In genomic region chr5:107496047-107496446, GRCm38 (mm10) we compare ENCODE assay signal across 23 mouse cellular contexts. TPM values are rescaled to one million over a fixed set of nuclear protein-coding genes. Genes with fewer than 3 reads are reported as not detected.
DNase-seq lines count a peak whose midpoint lies in the region; ATAC-seq lines count a peak whose summit lies in the region.
"Had no signal": no experiment of that assay in that cellular context is flagged by ENCODE, and none has a peak within 500 bp of the region (broad histone marks: within the 10 kb centered on the region; RNA-seq: fewer than 3 reads in every experiment).

No protein-coding gene starts in this region.

- no peak overlapping the region for H3K27ac ChIP-seq in hindbrain, embryonic 16.5 days (ENCODE audit: low read depth, low read length)
- H3K27ac ChIP-seq in hindbrain, embryonic 14.5 days, result no peak overlapping the region
- H3K27ac ChIP-seq in midbrain, embryonic 14.5 days (replicated peaks; ENCODE audit: low read depth, low read length), result 0 out of 2 replicates have a peak overlapping the region, but pooled peaks have one; percentile 1
- H3K27ac ChIP-seq in midbrain, embryonic 10.5 days (replicated peaks), result no peak overlapping the region
- H3K27ac ChIP-seq: embryonic facial prominence, embryonic 15.5 days; gastrocnemius, adult 2 months; hindbrain, embryonic 10.5 days; liver, embryonic 15.5 days had no signal

- no peaks in the 10 kb centered on the region; the same call in 1 of the 2 replicates for H3K36me3 ChIP-seq in hindbrain, embryonic 16.5 days (ENCODE audit: control insufficient read depth, insufficient read depth, low read length)
- 0 out of 2 replicates have a peak, but pooled peaks cover 3% of the 10 kb centered on the region for H3K36me3 ChIP-seq in hindbrain, embryonic 14.5 days (replicated peaks; ENCODE audit: control insufficient read depth, insufficient read depth)
- H3K36me3 ChIP-seq in midbrain, embryonic 14.5 days (ENCODE audit: control insufficient read depth, insufficient read depth, low read length), result 0 out of 2 replicates have a peak, but pooled peaks cover 3% of the 10 kb centered on the region
- H3K36me3 ChIP-seq in midbrain, embryonic 10.5 days, result peaks cover 9% of the 10 kb centered on the region

- 89% methylated on average over 2 of the region's 2 CpGs for WGBS in hindbrain, embryonic 16.5 days
- 91% methylated on average over 2 of the region's 2 CpGs for WGBS in hindbrain, embryonic 14.5 days
- WGBS in midbrain, embryonic 14.5 days, result 87% methylated on average over 2 of the region's 2 CpGs
- 84% methylated on average over 2 of the region's 2 CpGs for WGBS in midbrain, embryonic 10.5 days

- H3K4me2 ChIP-seq in hindbrain, embryonic 16.5 days (ENCODE audit: low read length), result no peak overlapping the region
- H3K4me2 ChIP-seq in hindbrain, embryonic 14.5 days (replicated peaks), result no peak overlapping the region
- no peak overlapping the region for H3K4me2 ChIP-seq in midbrain, embryonic 14.5 days (ENCODE audit: low read length)
- H3K4me2 ChIP-seq: embryonic facial prominence, embryonic 15.5 days; liver, embryonic 15.5 days had no signal

- no peak for DNase-seq in hindbrain, embryonic 14.5 days (ENCODE audit: low spot score)
- DNase-seq in midbrain, embryonic 14.5 days, result peak; percentile 4
- DNase-seq in midbrain, embryonic 10.5 days (ENCODE audit: low spot score), result no peak
- DNase-seq in cerebellum, adult 9-11 months, result peak; percentile 92
- peak; percentile 36 for DNase-seq in retina, postnatal 1 day
- DNase-seq in urinary bladder, postnatal 25 days (ENCODE audit: low spot score), result no peak
- DNase-seq in gastrocnemius, postnatal 36 days, result no peak
- DNase-seq: adrenal gland, postnatal 14 days; embryo, embryonic 11 days; gastrocnemius, adult 2 months; heart, adult 11 months; kidney, adult 18-20 months; kidney, postnatal 10 days; layer of hippocampus, adult 9-11 months; lung, postnatal 10 days; thymus, postnatal 25 days had no signal

- H3K4me1 ChIP-seq in hindbrain, embryonic 16.5 days (ENCODE audit: control insufficient read depth, insufficient read depth, low read depth, low read length), result peaks cover 5% of the 10 kb centered on the region
- H3K4me1 ChIP-seq in hindbrain, embryonic 14.5 days (replicated peaks; ENCODE audit: control insufficient read depth, insufficient read depth, low read length), result peaks cover 15% of the 10 kb centered on the region
- H3K4me1 ChIP-seq in midbrain, embryonic 14.5 days (ENCODE audit: control insufficient read depth, insufficient read depth, low read length), result peaks cover 13% of the 10 kb centered on the region; the same call in 1 of the 2 replicates
- peaks cover 19% of the 10 kb centered on the region for H3K4me1 ChIP-seq in midbrain, embryonic 10.5 days
- H3K4me1 ChIP-seq: embryonic facial prominence, embryonic 15.5 days; liver, embryonic 15.5 days had no signal

- 0 out of 2 replicates have a peak, but pooled peaks cover 2% of the 10 kb centered on the region for H3K9me3 ChIP-seq in hindbrain, embryonic 16.5 days (ENCODE audit: control insufficient read depth, low read length)
- H3K9me3 ChIP-seq in hindbrain, embryonic 14.5 days (ENCODE audit: control insufficient read depth, low read length), result no peaks in the 10 kb centered on the region
- no peaks in the 10 kb centered on the region for H3K9me3 ChIP-seq in midbrain, embryonic 14.5 days (ENCODE audit: control insufficient read depth, low read length)
- no peaks in the 10 kb centered on the region for H3K9me3 ChIP-seq in midbrain, embryonic 10.5 days (replicated peaks)
- H3K9me3 ChIP-seq: embryonic facial prominence, embryonic 15.5 days had no signal

- H3K4me3 ChIP-seq in hindbrain, embryonic 16.5 days (ENCODE audit: low read length), result no peak overlapping the region
- H3K4me3 ChIP-seq in hindbrain, embryonic 14.5 days (replicated peaks; ENCODE audit: low read length), result no peak overlapping the region
- no peak overlapping the region for H3K4me3 ChIP-seq in midbrain, embryonic 14.5 days (replicated peaks; ENCODE audit: low read depth, low read length)
- no peak overlapping the region for H3K4me3 ChIP-seq in midbrain, embryonic 10.5 days
- H3K4me3 ChIP-seq: embryonic facial prominence, embryonic 15.5 days; gastrocnemius, adult 2 months; hindbrain, embryonic 10.5 days; liver, embryonic 15.5 days had no signal

- intact Hi-C loops in gastrocnemius, postnatal 36 days (cut with DNase I), result no loop called here

- H3K27me3 ChIP-seq in hindbrain, embryonic 16.5 days (replicated peaks; ENCODE audit: control insufficient read depth, insufficient read depth, low read length), result no peaks in the 10 kb centered on the region
- H3K27me3 ChIP-seq in hindbrain, embryonic 14.5 days (ENCODE audit: control insufficient read depth, insufficient read depth, low read length), result no peaks in the 10 kb centered on the region
- H3K27me3 ChIP-seq in midbrain, embryonic 14.5 days (ENCODE audit: control insufficient read depth, insufficient read depth, low read length), result no peaks in the 10 kb centered on the region
- no peaks in the 10 kb centered on the region for H3K27me3 ChIP-seq in midbrain, embryonic 10.5 days (ENCODE audit: low read depth, poor library complexity, severe bottlenecking)
- H3K27me3 ChIP-seq: embryonic facial prominence, embryonic 15.5 days; liver, embryonic 15.5 days; Patski had no signal

- ATAC-seq in hindbrain, embryonic 16.5 days, result peak; percentile 68; the same call in 1 of the 2 replicates
- no peak for ATAC-seq in hindbrain, embryonic 14.5 days (ENCODE audit: low FRiP score)
- no peak for ATAC-seq in midbrain, embryonic 14.5 days (ENCODE audit: low FRiP score, low TSS enrichment)
- ATAC-seq: activated CD4-positive, CD25-positive, alpha-beta regulatory T cell, adult 4 months; Patski had no signal

- H3K9ac ChIP-seq in hindbrain, embryonic 16.5 days (ENCODE audit: low read depth, low read length), result no peak overlapping the region
- no peak overlapping the region for H3K9ac ChIP-seq in hindbrain, embryonic 14.5 days
- no peak overlapping the region for H3K9ac ChIP-seq in midbrain, embryonic 14.5 days (replicated peaks; ENCODE audit: low read length)
- H3K9ac ChIP-seq: embryonic facial prominence, embryonic 15.5 days; liver, embryonic 15.5 days had no signal

RNA-seq across cellular contexts. Expression of gene Gm42669, which starts 11.4 kb away (rescaled TPM):
- polyA plus RNA-seq in hindbrain, embryonic 16.5 days (2015; fragmentation: Nextera tagmentation; extraction: Ambion mirVana), result 0.28 and 0.55 TPM in 2 replicates
- 0.39 and 0.91 TPM in 2 replicates for polyA plus RNA-seq in hindbrain, embryonic 14.5 days (2014; fragmentation: Nextera tagmentation; extraction: Ambion mirVana)
- 0.84 and 0.89 TPM in 2 replicates for polyA plus RNA-seq in midbrain, embryonic 14.5 days (2014; fragmentation: Nextera tagmentation; extraction: Ambion mirVana)
- polyA plus RNA-seq in midbrain, embryonic 10.5 days (2016; fragmentation: Nextera tagmentation; extraction: Ambion mirVana), result 0.15 and 0.26 TPM in 2 replicates
- not detected for total RNA-seq in gastrocnemius, postnatal 36 days (2021)
- total RNA-seq: adrenal gland, postnatal 14 days had no signal

RNA-seq across cellular contexts. Expression of gene 1700028K03Rik, which starts 38.5 kb away (rescaled TPM):
- 0.19 and 0.29 TPM in 2 replicates for polyA plus RNA-seq in hindbrain, embryonic 16.5 days (2015; fragmentation: Nextera tagmentation; extraction: Ambion mirVana)
- polyA plus RNA-seq in hindbrain, embryonic 14.5 days (2014; fragmentation: Nextera tagmentation; extraction: Ambion mirVana), result 0.17 and 0.20 TPM in 2 replicates
- polyA plus RNA-seq in midbrain, embryonic 14.5 days (2014; fragmentation: Nextera tagmentation; extraction: Ambion mirVana), result 0.17 and 0.28 TPM in 2 replicates
- polyA plus RNA-seq in midbrain, embryonic 10.5 days (2016; fragmentation: Nextera tagmentation; extraction: Ambion mirVana), result 0.04 and 0.20 TPM in 2 replicates
- total RNA-seq in gastrocnemius, postnatal 36 days (2021), result not detected
- total RNA-seq: adrenal gland, postnatal 14 days had no signal
- polyA plus RNA-seq: C2C12; liver, embryonic 15.5 days had no signal

RNA-seq across cellular contexts. Expression of gene Btbd8, which starts 58.2 kb away (rescaled TPM):
- 19.9 and 24.6 TPM in 2 replicates for polyA plus RNA-seq in hindbrain, embryonic 16.5 days (2015; fragmentation: Nextera tagmentation; extraction: Ambion mirVana)
- polyA plus RNA-seq in hindbrain, embryonic 14.5 days (2014; fragmentation: Nextera tagmentation; extraction: Ambion mirVana), result 17.9 and 23.0 TPM in 2 replicates
- polyA plus RNA-seq in midbrain, embryonic 14.5 days (2014; fragmentation: Nextera tagmentation; extraction: Ambion mirVana), result 14.7 and 19.9 TPM in 2 replicates
- 4.6 and 6.4 TPM in 2 replicates for polyA plus RNA-seq in midbrain, embryonic 10.5 days (2016; fragmentation: Nextera tagmentation; extraction: Ambion mirVana)
- 1 to 10 TPM; 5.9 to 9.0 TPM for total RNA-seq in gastrocnemius, postnatal 36 days (2021)

Comparison
In these comparisons a context has a peak if more than half of its experiments do, and no peak if none do; other contexts are left out.
1. DNase-seq: peak in midbrain, embryonic 14.5 days (single experiment), cerebellum, adult 9-11 months (single experiment) and retina, postnatal 1 day (single experiment); none in hindbrain, embryonic 14.5 days (single experiment), midbrain, embryonic 10.5 days (single experiment), urinary bladder, postnatal 25 days (single experiment) and gastrocnemius, postnatal 36 days (0 of 2).